Mouse (Mus musculus): ENCODE results near the gene Mroh3. TPM values are rescaled to one million over a fixed set of nuclear protein-coding genes. Genes with fewer than 3 reads are reported as not detected.

Mroh3 gene
- total RNA-seq, 2 experiments from 2014 or later: not detected

- no peak for ATAC-seq (replicated peaks; ENCODE audit: poor library complexity, severe bottlenecking)
Measured at GRCm38 (mm10) chr1:136229040-136229373, 16.4 kb upstream of the Mroh3 start.

GRCm38 (mm10) chr1:136228328-136229039 is 15.9 kb upstream of the Mroh3 start:
- ATAC-seq (replicated peaks; ENCODE audit: poor library complexity, severe bottlenecking): no peak

- no peak for ATAC-seq (replicated peaks; ENCODE audit: poor library complexity, severe bottlenecking)
Measured at GRCm38 (mm10) chr1:136227870-136228269, 15.2 kb upstream of the Mroh3 start.

GRCm38 (mm10) chr1:136226626-136227025 is 14.0 kb upstream of the Mroh3 start:
- no peak for ATAC-seq (replicated peaks; ENCODE audit: poor library complexity, severe bottlenecking)

GRCm38 (mm10) chr1:136225846-136226245 is 13.2 kb upstream of the Mroh3 start:
- ATAC-seq (replicated peaks; ENCODE audit: poor library complexity, severe bottlenecking): no peak

- ATAC-seq (replicated peaks; ENCODE audit: poor library complexity, severe bottlenecking): no peak
Measured at GRCm38 (mm10) chr1:136223758-136224342, 11.2 kb upstream of the Mroh3 start.

- no peak for ATAC-seq (replicated peaks; ENCODE audit: poor library complexity, severe bottlenecking)
Measured at GRCm38 (mm10) chr1:136222386-136222785, 9.8 kb upstream of the Mroh3 start.

GRCm38 (mm10) chr1:136220037-136220871 is 7.6 kb upstream of the Mroh3 start:
- ATAC-seq (replicated peaks; ENCODE audit: poor library complexity, severe bottlenecking): no peak

GRCm38 (mm10) chr1:136214304-136214703 is 1.7 kb upstream of the Mroh3 start:
- no peak for ATAC-seq (replicated peaks; ENCODE audit: poor library complexity, severe bottlenecking)

- ATAC-seq (replicated peaks; ENCODE audit: poor library complexity, severe bottlenecking): no peak
Measured at GRCm38 (mm10) chr1:136190033-136190432, 22.6 kb downstream of the Mroh3 start.

- no peak for ATAC-seq (replicated peaks; ENCODE audit: poor library complexity, severe bottlenecking)
Measured at GRCm38 (mm10) chr1:136179511-136180001, 33.1 kb downstream of the Mroh3 start.

GRCm38 (mm10) chr1:136178741-136179140 is 33.9 kb downstream of the Mroh3 start:
- ATAC-seq (replicated peaks; ENCODE audit: poor library complexity, severe bottlenecking): peak; percentile 42

GRCm38 (mm10) chr1:136177085-136177484 is 35.5 kb downstream of the Mroh3 start:
- no peak for ATAC-seq (replicated peaks; ENCODE audit: poor library complexity, severe bottlenecking)

GRCm38 (mm10) chr1:136175183-136175582 is 37.4 kb downstream of the Mroh3 start:
- ATAC-seq (replicated peaks; ENCODE audit: poor library complexity, severe bottlenecking): peak; percentile 70

GRCm38 (mm10) chr1:136174101-136174606 is 38.5 kb downstream of the Mroh3 start:
- peak; percentile 25; the same call in 1 of the 2 replicates for ATAC-seq (replicated peaks; ENCODE audit: poor library complexity, severe bottlenecking)

GRCm38 (mm10) chr1:136172696-136173095 is 39.9 kb downstream of the Mroh3 start:
- no peak for ATAC-seq (replicated peaks; ENCODE audit: poor library complexity, severe bottlenecking)

GRCm38 (mm10) chr1:136170109-136170508 is 42.5 kb downstream of the Mroh3 start:
- ATAC-seq (replicated peaks; ENCODE audit: poor library complexity, severe bottlenecking): peak; percentile 86

GRCm38 (mm10) chr1:136167657-136168056 is 45.0 kb downstream of the Mroh3 start:
- ATAC-seq (replicated peaks; ENCODE audit: poor library complexity, severe bottlenecking): no peak

GRCm38 (mm10) chr1:136165436-136165835 is 47.2 kb downstream of the Mroh3 start:
- no peak for ATAC-seq (replicated peaks; ENCODE audit: poor library complexity, severe bottlenecking)

- no peak for ATAC-seq (replicated peaks; ENCODE audit: poor library complexity, severe bottlenecking)
Measured at GRCm38 (mm10) chr1:136161333-136161921, 51.2 kb downstream of the Mroh3 start.
